Mouse (Mus musculus): ENCODE measurements at regions not wholly inside any gene's neighbourhood (a gene's known extent, or its start where the extent isn't known, plus 50 kb on each side); places are given as distances from the start of the nearest gene placed in this dataset.

- no peak for ATAC-seq (ENCODE audit: low read depth)
- no peaks in the 10 kb centered on the region for H3K9me3 ChIP-seq (ENCODE audit: control insufficient read depth, low read length)
- no peak overlapping the region for H3K9ac ChIP-seq (ENCODE audit: low read depth, low read length)
- no peaks in the 10 kb centered on the region for H3K36me3 ChIP-seq (ENCODE audit: control insufficient read depth, insufficient read depth, low read length)
- WGBS = 66% methylated on average over 4 of the region's 4 CpGs
- H3K4me1 ChIP-seq (ENCODE audit: control insufficient read depth, insufficient read depth, low read length) = no peaks in the 10 kb centered on the region
- H3K27me3 ChIP-seq (replicated peaks; ENCODE audit: control insufficient read depth, insufficient read depth, low read length) = no peaks in the 10 kb centered on the region
- H3K27ac ChIP-seq (replicated peaks; ENCODE audit: low read depth, low read length) = no peak overlapping the region
- no peak overlapping the region for H3K4me2 ChIP-seq (ENCODE audit: low read depth, low read length)
- no peak overlapping the region for H3K4me3 ChIP-seq (ENCODE audit: low read depth, low read length)
- peak; percentile 27 for DNase-seq (ENCODE audit: low spot score)
Measured at GRCm38 (mm10) chr16:76725991-76726390, 287.5 kb upstream of the Usp25 start.

- DNase-seq (ENCODE audit: low spot score) = no peak
- 57% methylated on average over 8 of the region's 8 CpGs for WGBS
Measured at GRCm38 (mm10) chr16:76725271-76725670, 288.2 kb upstream of the Usp25 start.

GRCm38 (mm10) chr16:76718809-76719208 is 294.7 kb upstream of the Usp25 start:
- Histone ChIP-seq H3K27ac (replicated peaks; ENCODE audit: low read depth, low read length) (no peak overlapping the region), H3K9ac (ENCODE audit: low read depth, low read length) (no peak overlapping the region), H3K4me3 (ENCODE audit: low read depth, low read length) (no peak overlapping the region), H3K36me3 (ENCODE audit: control insufficient read depth, insufficient read depth, low read length) (no peaks in the 10 kb centered on the region), H3K9me3 (ENCODE audit: control insufficient read depth, low read length) (no peaks in the 10 kb centered on the region), H3K4me1 (ENCODE audit: control insufficient read depth, insufficient read depth, low read length) (no peaks in the 10 kb centered on the region), H3K27me3 (replicated peaks; ENCODE audit: control insufficient read depth, insufficient read depth, low read length) (no peaks in the 10 kb centered on the region), H3K4me2 (ENCODE audit: low read depth, low read length) (no peak overlapping the region)
- ATAC-seq (ENCODE audit: low read depth) = no peak
- WGBS = 84% methylated on average over 1 of the region's 1 CpGs
- DNase-seq (ENCODE audit: low spot score) = no peak

More at GRCm38 (mm10) chr16:76725271-76725670, 288.2 kb upstream of the Usp25 start:
- Histone ChIP-seq H3K27ac (replicated peaks; ENCODE audit: low read depth, low read length) (no peak overlapping the region), H3K9me3 (ENCODE audit: control insufficient read depth, low read length) (no peaks in the 10 kb centered on the region), H3K27me3 (replicated peaks; ENCODE audit: control insufficient read depth, insufficient read depth, low read length) (no peaks in the 10 kb centered on the region), H3K4me2 (ENCODE audit: low read depth, low read length) (no peak overlapping the region), H3K36me3 (ENCODE audit: control insufficient read depth, insufficient read depth, low read length) (no peaks in the 10 kb centered on the region), H3K4me3 (ENCODE audit: low read depth, low read length) (no peak overlapping the region), H3K9ac (ENCODE audit: low read depth, low read length) (no peak overlapping the region), H3K4me1 (ENCODE audit: control insufficient read depth, insufficient read depth, low read length) (no peaks in the 10 kb centered on the region)
- ATAC-seq (ENCODE audit: low read depth) = no peak

- no peaks in the 10 kb centered on the region for H3K27me3 ChIP-seq (replicated peaks; ENCODE audit: control insufficient read depth, insufficient read depth, low read length)
- H3K4me3 ChIP-seq (ENCODE audit: low read depth, low read length) = no peak overlapping the region
- no peaks in the 10 kb centered on the region for H3K36me3 ChIP-seq (ENCODE audit: control insufficient read depth, insufficient read depth, low read length)
- no peaks in the 10 kb centered on the region for H3K9me3 ChIP-seq (ENCODE audit: control insufficient read depth, low read length)
- 88% methylated on average over 1 of the region's 1 CpGs for WGBS
- no peak overlapping the region for H3K4me2 ChIP-seq (ENCODE audit: low read depth, low read length)
- H3K4me1 ChIP-seq (ENCODE audit: control insufficient read depth, insufficient read depth, low read length) = no peaks in the 10 kb centered on the region
- no peak overlapping the region for H3K27ac ChIP-seq (replicated peaks; ENCODE audit: low read depth, low read length)
- DNase-seq (ENCODE audit: low spot score) (no peak), ATAC-seq (ENCODE audit: low read depth) (no peak)
- no peak overlapping the region for H3K9ac ChIP-seq (ENCODE audit: low read depth, low read length)
Measured at GRCm38 (mm10) chr16:76718147-76718546, 295.4 kb upstream of the Usp25 start.

- H3K36me3 ChIP-seq (ENCODE audit: control insufficient read depth, insufficient read depth, low read length) = no peaks in the 10 kb centered on the region
- WGBS = 34% methylated on average over 6 of the region's 6 CpGs
- H3K27ac ChIP-seq (replicated peaks; ENCODE audit: low read depth, low read length) = no peak overlapping the region
- DNase-seq (ENCODE audit: low spot score) (peak; percentile 23), ATAC-seq (ENCODE audit: low read depth) (no peak)
- H3K4me2 ChIP-seq (ENCODE audit: low read depth, low read length) = no peak overlapping the region
- no peaks in the 10 kb centered on the region for H3K4me1 ChIP-seq (ENCODE audit: control insufficient read depth, insufficient read depth, low read length)
- no peaks in the 10 kb centered on the region for H3K27me3 ChIP-seq (replicated peaks; ENCODE audit: control insufficient read depth, insufficient read depth, low read length)
- H3K4me3 ChIP-seq (ENCODE audit: low read depth, low read length) = no peak overlapping the region
- H3K9me3 ChIP-seq (ENCODE audit: control insufficient read depth, low read length) = no peaks in the 10 kb centered on the region
- H3K9ac ChIP-seq (ENCODE audit: low read depth, low read length) = no peak overlapping the region
Measured at GRCm38 (mm10) chr16:76694913-76695312, 318.6 kb upstream of the Usp25 start.

- WGBS = 88% methylated on average over 18 of the region's 18 CpGs
- DNase-seq (ENCODE audit: low spot score) (no peak), ATAC-seq (ENCODE audit: low read depth) (no peak)
- no peak overlapping the region for H3K9ac ChIP-seq (ENCODE audit: low read depth, low read length)
- no peak overlapping the region for H3K27ac ChIP-seq (replicated peaks; ENCODE audit: low read depth, low read length)
- H3K4me2 ChIP-seq (ENCODE audit: low read depth, low read length) = no peak overlapping the region
- H3K27me3 ChIP-seq (replicated peaks; ENCODE audit: control insufficient read depth, insufficient read depth, low read length) = no peaks in the 10 kb centered on the region
- no peak overlapping the region for H3K4me3 ChIP-seq (ENCODE audit: low read depth, low read length)
- no peaks in the 10 kb centered on the region for H3K9me3 ChIP-seq (ENCODE audit: control insufficient read depth, low read length)
- no peaks in the 10 kb centered on the region for H3K36me3 ChIP-seq (ENCODE audit: control insufficient read depth, insufficient read depth, low read length)
- no peaks in the 10 kb centered on the region for H3K4me1 ChIP-seq (ENCODE audit: control insufficient read depth, insufficient read depth, low read length)
Measured at GRCm38 (mm10) chr16:76687735-76688447, 314.3 kb upstream of the Nrip1 start.

- 19% methylated on average over 8 of the region's 8 CpGs for WGBS
- Histone ChIP-seq H3K4me1 (ENCODE audit: control insufficient read depth, insufficient read depth, low read length) (peaks cover 7% of the 10 kb centered on the region), H3K27ac (replicated peaks; ENCODE audit: low read depth, low read length) (no peak overlapping the region), H3K36me3 (ENCODE audit: control insufficient read depth, insufficient read depth, low read length) (no peaks in the 10 kb centered on the region), H3K4me3 (ENCODE audit: low read depth, low read length) (no peak overlapping the region), H3K9ac (ENCODE audit: low read depth, low read length) (no peak overlapping the region), H3K27me3 (replicated peaks; ENCODE audit: control insufficient read depth, insufficient read depth, low read length) (no peaks in the 10 kb centered on the region), H3K4me2 (ENCODE audit: low read depth, low read length) (peak overlapping the region; percentile 30), H3K9me3 (ENCODE audit: control insufficient read depth, low read length) (no peaks in the 10 kb centered on the region)
- ATAC-seq (ENCODE audit: low read depth) (no peak; the same call in 1 of the 2 replicates), DNase-seq (ENCODE audit: low spot score) (peak; percentile 80)
Measured at GRCm38 (mm10) chr16:76685562-76685961, 311.9 kb upstream of the Nrip1 start.

- ATAC-seq (ENCODE audit: low read depth) (peak; percentile 88), DNase-seq (ENCODE audit: low spot score) (peak; percentile 85)
- peaks cover 12% of the 10 kb centered on the region for H3K9me3 ChIP-seq (ENCODE audit: control insufficient read depth, low read length)
- H3K27ac ChIP-seq (replicated peaks; ENCODE audit: low read depth, low read length) = peak overlapping the region; percentile 88
- H3K4me1 ChIP-seq (ENCODE audit: control insufficient read depth, insufficient read depth, low read length) = peaks cover 10% of the 10 kb centered on the region
- H3K9ac ChIP-seq (ENCODE audit: low read depth, low read length) = peak overlapping the region; percentile 45
- peak overlapping the region; percentile 66 for H3K4me2 ChIP-seq (ENCODE audit: low read depth, low read length)
- no peaks in the 10 kb centered on the region for H3K27me3 ChIP-seq (replicated peaks; ENCODE audit: control insufficient read depth, insufficient read depth, low read length)
- peak overlapping the region; percentile 37 for H3K4me3 ChIP-seq (ENCODE audit: low read depth, low read length)
- WGBS = 20% methylated on average over 19 of the region's 19 CpGs
- no peaks in the 10 kb centered on the region for H3K36me3 ChIP-seq (ENCODE audit: control insufficient read depth, insufficient read depth, low read length)
Measured at GRCm38 (mm10) chr16:76680061-76680911, 306.7 kb upstream of the Nrip1 start.
